Mouse (Mus musculus) layer of hippocampus, adult 8-10 months (tissue): Measurements from ENCODE around the gene Grb2. TPM values are rescaled to one million over a fixed set of nuclear protein-coding genes. Genes with fewer than 3 reads are reported as not detected.

ENCODE experiments used
- DNase-seq, 2 experiments: peaks; one replicate each; pipeline ENCODE4 v3.0.0; 2022; ENCODE audit warnings: low spot score in 2 of 2
- total RNA-seq, 4 experiments: library from RNA; stranded (reverse); gene quantifications; 2 replicates each; pipeline ENCODE4 v1.2.4; 2022

Grb2 gene
- total RNA-seq, 4 experiments from 2014 or later, result 179 to 220 (median 196) TPM

DNA sequence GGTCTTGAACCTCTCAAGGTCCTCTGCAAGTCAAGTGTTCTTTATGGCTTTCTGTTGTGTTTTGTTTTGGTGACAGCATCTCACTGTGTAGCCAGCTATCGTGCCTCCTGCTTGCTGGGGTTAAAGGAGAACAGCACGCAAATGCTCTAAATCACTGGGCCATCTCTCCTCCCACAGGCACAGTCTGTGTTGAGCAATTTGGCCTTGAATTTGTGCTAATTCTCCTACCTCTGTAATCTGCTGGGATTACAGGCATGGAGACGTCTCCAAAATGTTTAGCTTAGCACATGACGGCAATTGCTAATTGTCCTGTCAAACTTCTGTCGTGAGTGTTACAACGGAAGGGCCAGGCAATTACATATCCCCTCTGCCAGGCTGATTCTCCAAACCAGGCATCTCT lies 97.2 kb downstream of the Grb2 start:
- DNase-seq, result no peak

GRCm38 (mm10) chr11:115609576-115609975 lies 98.8 kb downstream of the Grb2 start:
- DNase-seq, result no peak

- no peak for DNase-seq
Measured at GRCm38 (mm10) chr11:115608421-115609399, 99.7 kb downstream of the Grb2 start.

GRCm38 (mm10) chr11:115606733-115607132 lies 101.7 kb downstream of the Grb2 start:
- no peak for DNase-seq

DNA sequence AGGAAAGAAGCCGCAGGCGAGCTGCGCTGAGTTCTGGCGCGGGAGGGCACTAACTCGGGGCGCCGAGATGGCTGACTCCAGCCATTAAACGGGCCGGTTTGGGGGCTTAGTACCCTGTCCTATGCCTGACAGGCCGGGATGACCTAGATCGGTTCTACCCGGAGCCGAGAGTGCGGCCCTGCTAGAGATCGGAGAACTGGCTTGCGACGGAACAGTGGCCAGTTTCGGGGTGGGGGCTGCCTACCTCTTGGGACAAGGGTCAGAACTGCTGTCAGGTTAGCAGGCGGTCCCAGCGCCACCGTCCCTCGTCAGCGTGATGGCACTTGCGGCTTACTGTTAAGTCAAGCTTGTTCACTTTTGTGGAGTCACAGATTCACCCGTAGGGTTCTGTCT lies 104.1 kb downstream of the Grb2 start:
- DNase-seq, result no peak

GRCm38 (mm10) chr11:115603476-115604303 lies 104.7 kb downstream of the Grb2 start, which contains the start of the genes Mrps7 and Gga3:
Mrps7 (plus strand) TSS chr11:115603925.
Gga3 (minus strand) TSS chr11:115604051.
- DNase-seq, result peak; percentile 79 to 83

DNA sequence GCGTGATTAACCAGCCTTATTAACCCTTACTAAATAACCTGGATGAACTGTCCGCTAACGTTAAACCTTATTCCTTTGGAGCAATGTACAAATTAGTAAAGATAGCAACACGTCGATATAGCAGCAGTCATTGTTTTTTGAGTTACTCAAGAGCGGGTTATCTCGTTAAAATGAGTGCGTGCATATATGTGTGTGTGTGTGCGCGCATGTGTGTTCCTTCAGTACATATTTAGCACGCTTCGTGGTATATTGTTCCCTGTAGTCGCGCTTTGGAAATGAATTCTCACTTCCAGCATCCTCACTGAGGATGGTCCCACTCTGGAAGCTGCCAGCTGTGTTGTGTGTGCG lies 105.3 kb downstream of the Grb2 start:
- DNase-seq, result no peak

DNA sequence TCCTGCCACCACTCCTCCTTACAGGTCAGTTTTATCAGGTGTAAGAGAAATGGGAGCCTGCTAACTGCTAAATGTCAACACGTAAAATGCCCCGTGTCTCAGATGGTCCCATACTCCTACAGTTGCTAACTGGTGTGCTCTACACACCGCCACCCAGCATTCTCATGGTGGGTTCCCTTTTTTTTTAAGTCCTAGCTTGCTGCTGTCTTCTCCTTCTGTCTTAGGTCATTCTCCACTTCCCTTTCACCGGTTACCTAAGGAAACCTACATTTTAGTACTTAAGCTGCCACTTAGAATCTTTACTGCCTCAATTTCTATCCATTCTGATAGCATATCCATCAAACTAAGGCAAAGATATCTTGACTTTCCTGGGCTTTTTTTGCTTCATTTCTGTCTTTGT lies 107.2 kb downstream of the Grb2 start:
- no peak for DNase-seq

DNA sequence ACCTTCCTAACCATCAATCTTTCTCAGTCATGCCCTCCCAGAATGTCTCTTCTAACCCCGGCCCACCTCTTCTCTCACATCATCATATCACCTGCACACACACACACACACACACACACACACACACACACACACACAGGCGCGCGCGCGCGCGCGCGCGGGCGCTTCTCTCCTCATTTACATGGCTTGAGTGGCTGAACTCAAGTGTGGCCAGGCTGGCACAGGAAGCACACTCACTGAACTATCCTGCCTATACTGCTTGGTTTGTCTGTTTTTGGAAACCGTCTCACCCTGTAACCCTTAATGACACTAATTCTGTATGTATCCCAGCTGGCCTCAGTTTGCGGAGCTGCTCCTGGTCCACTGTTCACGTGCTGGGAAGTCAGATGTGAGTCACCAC lies 107.7 kb downstream of the Grb2 start:
- DNase-seq, result no peak

GRCm38 (mm10) chr11:115599722-115600121 lies 108.7 kb downstream of the Grb2 start:
- DNase-seq, result no peak

GRCm38 (mm10) chr11:115598309-115598708 lies 110.1 kb downstream of the Grb2 start:
- DNase-seq, result no peak

DNA sequence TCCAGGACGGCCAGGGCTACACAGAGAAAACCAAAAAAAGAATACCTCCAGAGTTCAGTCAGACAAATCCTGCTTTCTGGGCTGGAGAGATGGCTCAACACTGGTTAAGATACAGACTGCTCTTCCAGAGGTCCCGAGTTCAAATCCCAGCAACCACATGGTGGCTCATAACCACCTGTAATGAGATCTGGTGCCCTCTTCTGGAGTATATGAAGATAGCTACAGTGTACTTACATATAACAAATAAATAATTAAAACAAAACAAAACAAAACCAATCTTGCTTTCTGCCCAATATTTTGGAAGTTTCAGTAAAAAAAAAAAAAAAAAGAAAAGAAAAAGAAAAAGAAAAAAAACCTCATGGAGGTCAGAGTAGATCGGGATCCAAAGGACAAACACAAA lies 113.2 kb downstream of the Grb2 start:
- DNase-seq, result no peak

Other genes with a start within 250 kb of the Grb2 start
- under 1 TPM in 1 of 4 experiments, not detected in 3; 0.21 TPM for gene Slc16a5, start 246.1 kb downstream of the Grb2 start, total RNA-seq
- gene Armc7, start 232.9 kb downstream of the Grb2 start, total RNA-seq, result 10 to 100 TPM in 3 of 4 experiments, 1 to 10 TPM in 1; 10.0 to 16.7 (median 13.0) TPM
- 10 to 100 TPM; 58.8 to 68.5 (median 66.3) TPM for gene Nt5c, start 216.7 kb downstream of the Grb2 start, total RNA-seq
- gene Jpt1, start 194.2 kb downstream of the Grb2 start, total RNA-seq, result 100 to 1,000 TPM; 109 to 139 (median 124) TPM
- gene Sumo2, start 172.3 kb downstream of the Grb2 start, total RNA-seq, result 100 to 1,000 TPM; 285 to 340 (median 310) TPM
- gene Nup85, start 144.2 kb downstream of the Grb2 start, total RNA-seq, result 10 to 100 TPM; 47.0 to 64.9 (median 53.1) TPM
- 10 to 100 TPM; 49.1 to 55.3 (median 52.6) TPM for gene Mrps7, start 104.7 kb downstream of the Grb2 start, total RNA-seq
- gene Gga3, start 104.5 kb downstream of the Grb2 start, total RNA-seq, result 100 to 1,000 TPM in 2 of 4 experiments, 10 to 100 TPM in 2; 91.9 to 121 (median 102) TPM
- gene Mif4gd, start 95.6 kb downstream of the Grb2 start, total RNA-seq, result 10 to 100 TPM; 16.5 to 22.5 (median 17.9) TPM
- gene Slc25a19, start 80.3 kb downstream of the Grb2 start, total RNA-seq, result 10 to 100 TPM; 55.6 to 81.3 (median 64.7) TPM
- gene Tmem94, start 56.8 kb upstream of the Grb2 start, total RNA-seq, result 10 to 100 TPM; 49.7 to 64.2 (median 52.3) TPM
- gene Caskin2, start 105.0 kb upstream of the Grb2 start, total RNA-seq, result 10 to 100 TPM; 17.1 to 21.7 (median 20.0) TPM
- gene Tsen54, start 106.1 kb upstream of the Grb2 start, total RNA-seq, result 10 to 100 TPM; 12.5 to 18.7 (median 16.9) TPM
- gene Llgl2, start 115.5 kb upstream of the Grb2 start, total RNA-seq, result 1 to 10 TPM; 1.6 to 4.2 (median 2.4) TPM
- 1 to 10 TPM in 1 of 4 experiments, under 1 TPM in 3; 0.11 to 1.2 (median 0.56) TPM for gene Myo15b, start 149.8 kb upstream of the Grb2 start, total RNA-seq
- under 1 TPM; 0.57 to 0.96 (median 0.66) TPM for gene Smim5, start 191.4 kb upstream of the Grb2 start, total RNA-seq
- not detected for gene Smim6, start 203.4 kb upstream of the Grb2 start, total RNA-seq
- 10 to 100 TPM; 39.7 to 60.3 (median 44.3) TPM for gene Sap30bp, start 224.7 kb upstream of the Grb2 start, total RNA-seq
- gene Recql5, start 224.9 kb upstream of the Grb2 start, total RNA-seq, result 10 to 100 TPM; 27.4 to 32.5 (median 30.3) TPM